Mouse (Mus musculus): ENCODE data around the gene Napepld. TPM values are rescaled to one million over a fixed set of nuclear protein-coding genes. Genes with fewer than 3 reads are reported as not detected.
A peak's percentile ranks its signal among the peaks of the same experiment; 100 is the strongest.

The Napepld gene
- 1.3 and 1.7 TPM in 2 replicates for total RNA-seq (2012; rRNA removed)
- total RNA-seq (2014; rRNA removed): 1.5 and 1.6 TPM in 2 replicates
- polyA plus RNA-seq (2012; ENCODE audit: insufficient read length, low read depth): 1.8 TPM in 2 replicates

- H3K4me1 ChIP-seq (ENCODE audit: control insufficient read depth in 1 of 2, insufficient read depth in 2 of 2): peaks cover 3 to 10% of the 10 kb centered on the region in 2 experiments; a peak in 3 of 4 replicates
- H3K4me2 ChIP-seq (ENCODE audit: insufficient read depth, low read depth, poor library complexity, severe bottlenecking): peak within 1 kb of the TSS; percentile 98
- peak within 1 kb of the TSS; percentile 75 for H3K9ac ChIP-seq (ENCODE audit: insufficient read depth, low read depth)
- in situ Hi-C loops (cut with MboI; ENCODE audit: low pct_ligation_motif_present, low pct_unique_long_range_greater_than_20kb, low sequenced_read_pairs) (no loop called here), dilution Hi-C loops (cut with MboI; ENCODE audit: extremely low pct_ligation_motif_present, extremely low pct_unique_long_range_greater_than_20kb, low sequenced_read_pairs) (no loop called here)
- H3K79me2 ChIP-seq (replicated peaks; ENCODE audit: control insufficient read depth, extremely low read depth, insufficient read depth, poor library complexity, severe bottlenecking): no peaks in the 10 kb centered on the region
- TF ChIP-seq HCFC1 (IDR thresholded peaks at IDR 0.05; ENCODE audit: low read depth, low read length) (peak; percentile 94), POLR2AphosphoS2 (IDR thresholded peaks at IDR 0.05; ENCODE audit: low read depth, low read length) (peak; percentile 77; the same call in 1 of the 2 replicates), ETS1 (conservative IDR thresholded peaks at IDR 0.05; ENCODE audit: low read depth, low read length) (no peak), BHLHE40 (IDR thresholded peaks at IDR 0.05; ENCODE audit: low read depth, low read length) (peak; percentile 93), EP300 (IDR thresholded peaks at IDR 0.05; ENCODE audit: low read length) (no peak), CHD1 (IDR thresholded peaks at IDR 0.05; ENCODE audit: low read depth, low read length) (no peak), USF2 (conservative IDR thresholded peaks at IDR 0.05; ENCODE audit: low read depth, low read length) (peak; percentile 78), MYC (IDR thresholded peaks at IDR 0.05; ENCODE audit: low read depth, low read length) (peak; percentile 56), CTCF (conservative IDR thresholded peaks at IDR 0.05 in 1 of 2, IDR thresholded peaks at IDR 0.05 in 1 of 2; ENCODE audit: low read depth in 2 of 2, low read length in 2 of 2) (no peak), MAX (IDR thresholded peaks at IDR 0.05; ENCODE audit: low read length) (peak; percentile 79), NELFE (IDR thresholded peaks at IDR 0.05; ENCODE audit: low read depth, low read length) (peak; percentile 98), RAD21 (IDR thresholded peaks at IDR 0.05; ENCODE audit: low read depth, low read length) (no peak), MAZ (IDR thresholded peaks at IDR 0.05; ENCODE audit: low read depth, low read length) (no peak; the same call in 1 of the 2 replicates), GABPA (IDR thresholded peaks at IDR 0.05; ENCODE audit: insufficient replicate concordance, low read depth, low read length) (no peak; the same call in 1 of the 2 replicates), PAX5 (IDR thresholded peaks at IDR 0.05; ENCODE audit: low read length) (no peak), RCOR1 (conservative IDR thresholded peaks at IDR 0.05; ENCODE audit: low read depth, low read length) (peak; percentile 98), JUN (IDR thresholded peaks at IDR 0.05; ENCODE audit: insufficient read depth, low read depth, low read length) (no peak), MEF2A (IDR thresholded peaks at IDR 0.05; ENCODE audit: borderline replicate concordance, low read depth, low read length) (no peak; the same call in 1 of the 2 replicates), SIN3A (IDR thresholded peaks at IDR 0.05; ENCODE audit: low read length) (peak; percentile 60), JUND (conservative IDR thresholded peaks at IDR 0.05; ENCODE audit: low read depth, low read length) (no peak), E2F4 (IDR thresholded peaks at IDR 0.05; ENCODE audit: insufficient replicate concordance, low read depth, low read length) (0 out of 2 replicates have a peak, but pooled peaks have one; percentile 8), MXI1 (IDR thresholded peaks at IDR 0.05; ENCODE audit: low read depth, low read length) (peak; percentile 80), CHD2 (IDR thresholded peaks at IDR 0.05; ENCODE audit: low read length) (no peak), USF1 (IDR thresholded peaks at IDR 0.05; ENCODE audit: low read depth, low read length) (peak; percentile 82), ZC3H11A (IDR thresholded peaks at IDR 0.05; ENCODE audit: low read depth, low read length) (no peak), KAT2A (IDR thresholded peaks at IDR 0.05; ENCODE audit: insufficient replicate concordance, low read length) (0 out of 2 replicates have a peak, but pooled peaks have one; percentile 59), IRF4 (IDR thresholded peaks at IDR 0.05; ENCODE audit: low read depth, low read length) (peak; percentile 57; the same call in 1 of the 2 replicates), UBTF (IDR thresholded peaks at IDR 0.05; ENCODE audit: low read depth, low read length) (0 out of 2 replicates have a peak, but pooled peaks have one; percentile 48), ZMIZ1 (IDR thresholded peaks at IDR 0.05; ENCODE audit: low read depth, low read length) (peak; percentile 88), NRF1 (IDR thresholded peaks at IDR 0.05; ENCODE audit: low read depth, low read length) (peak; percentile 83), TBP (conservative IDR thresholded peaks at IDR 0.05; ENCODE audit: low read depth, low read length) (0 out of 2 replicates have a peak, but pooled peaks have one; percentile 32), POLR2A (IDR thresholded peaks at IDR 0.05; ENCODE audit: low read depth, low read length) (peak; percentile 99), SMC3 (IDR thresholded peaks at IDR 0.05; ENCODE audit: low read depth, low read length) (no peak), TCF12 (IDR thresholded peaks at IDR 0.05; ENCODE audit: low read depth, low read length) (peak; percentile 71), MAFK (IDR thresholded peaks at IDR 0.05; ENCODE audit: insufficient replicate concordance, low read length) (no peak), ZNF384 (IDR thresholded peaks at IDR 0.05; ENCODE audit: low read depth, low read length) (no peak), ZKSCAN1 (IDR thresholded peaks at IDR 0.05; ENCODE audit: borderline replicate concordance, low read depth, low read length) (no peak), ELF1 (IDR thresholded peaks at IDR 0.05; ENCODE audit: low read depth, low read length) (peak; percentile 51; the same call in 1 of the 2 replicates)
- H3K27ac ChIP-seq (ENCODE audit: insufficient read depth, low read depth): peak within 1 kb of the TSS; percentile 93
- no peaks in the 10 kb centered on the region for H3K9me3 ChIP-seq (replicated peaks; ENCODE audit: low read length)
- H3K36me3 ChIP-seq (replicated peaks in 1 of 2; ENCODE audit: control insufficient read depth in 1 of 2, insufficient read depth in 1 of 2, low read length in 1 of 2): no peaks in the 10 kb centered on the region
- H3K27me3 ChIP-seq (replicated peaks): no peaks in the 10 kb centered on the region
- DNase-seq (ENCODE audit: extremely low read depth): peak; percentile 93
- H3K4me3 ChIP-seq (replicated peaks in 1 of 3; ENCODE audit: low read depth in 2 of 3, low read length in 2 of 3, poor library complexity in 1 of 3): peak within 1 kb of the TSS; percentile 74 to 87 (median 78)
These were observed at the start of gene Napepld for GRCm38 (mm10) chr5:21701351-21702008. TSS of gene Napepld (minus strand) at chr5:21701396.
